Mouse (Mus musculus) megakaryocyte, embryonic 14.5 days (primary cell): ENCODE measurements around the gene Rorc.

Experiments used
- FLI1 ChIP-seq: IDR thresholded peaks from 2 replicates; pipeline ENCODE4 v1.6.1; 2012; ENCODE audit warnings: low read length, inconsistent platforms, mixed read lengths
- GATA1 ChIP-seq: IDR thresholded peaks from 3 replicates; pipeline ENCODE4 v1.6.1; 2012; ENCODE audit warnings: mixed read lengths, low read length, inconsistent platforms, borderline replicate concordance

GRCm38 (mm10) chr3:94436420-94436819 lies 63.8 kb downstream of the Rorc start:
- TF ChIP-seq FLI1 (no peak), GATA1 (no peak)
